Mouse (Mus musculus): ENCODE measurements around the gene Ubxn1.
"Not testable (repeated sequence)": the region's sequence is repeated elsewhere in the genome, so short reads cannot be mapped to it uniquely, and the experiment has no call there.

The Ubxn1 gene

GRCm38 (mm10) chr19:8857689-8858088 is 13.6 kb upstream of the Ubxn1 start:
- no peak for DNase-seq (ENCODE audit: low read depth, low spot score)

DNA sequence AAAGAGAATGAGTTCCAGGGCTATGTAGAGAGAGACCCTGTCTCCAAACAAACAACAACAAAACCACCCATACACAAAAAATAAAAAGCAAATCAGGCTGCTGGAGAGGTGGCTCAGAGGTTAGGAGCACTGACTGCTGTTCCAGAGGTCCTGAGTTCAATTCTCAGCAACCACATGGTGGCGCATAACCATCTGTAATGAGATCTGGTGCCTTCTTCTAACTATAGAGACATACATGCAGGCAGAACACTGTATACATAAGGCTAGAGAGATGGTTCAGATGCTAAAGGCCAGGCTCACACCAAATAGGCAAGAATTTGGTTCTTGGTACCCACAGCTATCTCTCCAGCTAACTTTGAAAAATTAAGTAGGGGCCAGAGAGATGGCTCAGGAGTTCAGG is 12.3 kb upstream of the Ubxn1 start:
- no peak for DNase-seq (ENCODE audit: low read depth, low spot score)

DNA sequence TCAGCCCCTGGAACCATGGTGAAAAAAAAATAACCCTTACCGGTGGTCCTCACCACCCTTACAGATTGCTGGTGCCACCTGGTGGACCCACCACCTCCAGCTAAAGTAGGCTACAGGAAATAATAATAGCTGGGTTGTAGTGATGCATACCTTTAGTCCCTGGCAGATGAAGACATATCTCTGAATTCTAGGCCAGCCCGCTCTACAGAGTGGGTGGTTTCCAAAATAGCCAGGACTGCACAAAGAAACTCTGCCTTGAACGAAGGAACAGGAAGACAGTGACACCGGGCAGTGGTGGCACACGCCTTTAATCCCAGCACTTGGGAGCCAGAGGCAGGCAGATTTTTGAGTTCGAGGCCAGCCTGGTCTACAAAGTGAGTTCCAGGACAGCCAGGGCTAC is 7.0 kb upstream of the Ubxn1 start:
- DNase-seq (ENCODE audit: low read depth, low spot score): no peak

GRCm38 (mm10) chr19:8870381-8870780 is 915 bp upstream of the Ubxn1 start:
- DNase-seq (ENCODE audit: low read depth, low spot score): not testable (repeated sequence)

DNA sequence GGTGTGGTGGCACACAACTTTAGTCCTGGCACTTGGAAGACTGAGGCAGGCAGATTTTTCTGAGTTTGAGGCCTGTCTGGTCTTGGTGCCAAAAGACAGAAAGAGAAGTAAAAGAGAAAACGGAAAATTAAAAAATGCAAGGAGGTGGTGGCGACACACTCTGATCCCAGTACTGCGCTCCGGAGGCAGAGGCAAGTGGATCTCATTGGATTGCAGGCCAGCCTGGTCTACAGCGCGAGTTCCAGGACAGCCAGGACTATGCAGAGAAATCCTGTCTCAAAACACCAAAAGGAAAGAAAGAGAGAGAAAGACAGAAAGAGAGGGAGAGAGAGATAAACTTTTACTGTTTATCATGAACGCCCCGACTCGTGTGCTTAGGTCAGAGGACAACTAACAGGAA is 458 bp upstream of the Ubxn1 start:
- no peak for DNase-seq (ENCODE audit: low read depth, low spot score)

DNA sequence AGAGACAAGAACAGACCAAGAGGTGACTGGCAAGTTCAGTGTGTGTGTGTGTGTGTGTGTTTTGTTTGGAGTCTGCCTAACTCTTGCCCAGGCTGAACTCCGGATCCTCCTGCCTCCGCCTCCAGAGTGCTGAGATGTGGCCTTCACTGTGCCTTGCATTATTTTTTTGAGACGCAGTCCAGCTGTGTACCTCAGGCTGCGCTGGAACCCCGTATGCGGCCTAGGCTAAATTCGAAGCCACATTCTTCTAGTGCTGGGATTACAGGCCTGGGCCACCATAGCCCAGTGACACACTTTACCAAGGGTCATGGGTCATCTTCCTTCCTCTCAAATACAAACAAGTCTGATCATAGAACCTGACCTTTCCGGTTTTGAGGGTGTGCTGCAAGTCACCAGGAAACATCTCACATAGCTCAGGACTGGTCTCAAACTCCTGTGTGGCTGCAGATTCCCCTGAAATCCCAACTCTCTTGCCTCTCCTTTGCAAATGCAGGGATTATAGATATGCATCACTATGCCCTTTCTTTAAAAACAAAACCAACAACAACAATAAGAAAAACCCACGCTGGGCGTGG is 1.1 kb downstream of the Ubxn1 start:
- DNase-seq (ENCODE audit: low read depth, low spot score): no peak

DNA sequence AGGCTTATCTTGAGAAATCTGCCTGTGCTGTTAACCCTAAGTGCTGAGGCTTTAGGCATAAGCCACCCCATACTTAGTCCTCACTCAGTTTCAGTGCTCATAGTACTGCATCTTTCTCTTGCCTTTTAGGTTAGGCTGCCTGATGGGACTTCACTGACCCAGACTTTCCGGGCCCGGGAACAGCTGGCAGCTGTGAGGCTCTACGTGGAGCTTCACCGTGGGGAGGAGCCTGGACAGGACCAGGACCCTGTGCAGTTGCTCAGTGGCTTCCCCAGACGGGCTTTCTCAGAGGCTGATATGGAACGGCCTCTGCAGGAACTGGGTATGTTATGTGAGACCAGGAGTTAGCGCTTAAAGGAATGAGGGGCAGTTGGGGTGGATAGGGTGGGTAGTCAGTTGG is 3.7 kb downstream of the Ubxn1 start:
- DNase-seq (ENCODE audit: low read depth, low spot score): no peak

DNA sequence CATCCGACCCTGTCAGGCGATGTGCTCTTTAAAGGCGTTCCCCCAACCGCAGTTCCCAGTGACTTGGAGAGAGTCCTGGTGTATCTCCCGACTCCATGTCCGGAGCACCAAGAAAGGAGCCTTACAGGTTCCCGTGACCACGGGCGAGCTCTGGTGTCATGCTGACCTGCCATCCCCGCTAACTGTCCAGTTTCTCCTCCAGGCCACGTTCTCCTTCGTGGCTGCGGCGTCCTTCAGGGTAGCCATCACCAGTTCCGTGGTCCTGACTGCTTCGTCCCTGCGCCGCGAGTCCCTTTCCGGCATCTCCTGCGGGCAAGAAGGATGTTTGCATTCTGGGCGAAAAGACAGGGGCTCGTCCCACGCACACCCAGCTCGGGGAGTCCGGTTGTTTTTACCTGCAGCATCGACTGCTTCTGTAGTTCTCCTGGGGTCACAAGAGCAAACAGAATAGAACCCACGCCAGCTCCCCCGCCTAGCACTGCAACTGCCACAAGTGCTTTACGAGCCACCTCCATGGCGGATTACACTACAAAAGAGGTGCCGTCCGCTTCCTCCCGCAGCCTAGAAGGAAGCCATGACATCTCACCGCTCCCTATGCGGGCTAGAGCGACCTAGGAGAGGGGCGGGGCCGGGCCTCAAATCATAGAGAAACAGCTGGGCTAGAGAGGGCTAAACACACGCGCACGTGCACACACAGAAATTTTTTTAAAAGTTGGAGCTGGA is 9.2 kb downstream of the Ubxn1 start, which contains the start of gene Uqcc3:
TSS of gene Uqcc3 (minus strand) at position 613 of the 723 bp plus-strand sequence.
- DNase-seq (ENCODE audit: low read depth, low spot score): peak; percentile 70

DNA sequence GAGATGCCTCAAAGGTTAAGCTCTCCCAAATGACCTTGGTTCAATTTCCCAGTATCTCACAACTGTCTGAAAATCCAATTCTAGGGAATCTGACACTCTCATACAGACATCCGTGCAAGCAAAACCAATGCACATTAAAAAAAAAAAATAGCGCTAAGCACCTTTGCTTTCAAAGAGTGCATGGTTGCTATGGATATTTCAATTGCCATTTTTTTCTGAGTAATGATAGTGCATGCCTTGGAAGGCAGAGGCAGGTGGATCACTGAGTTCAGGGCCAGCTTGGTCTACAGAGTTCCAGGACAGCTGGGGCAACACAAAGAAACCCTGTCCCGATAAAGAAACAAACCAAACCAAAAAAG is 9.7 kb downstream of the Ubxn1 start:
- no peak for DNase-seq (ENCODE audit: low read depth, low spot score)

- DNase-seq (ENCODE audit: low read depth, low spot score): no peak
These were observed 12.3 kb downstream of the Ubxn1 start, which contains the start of the genes Lbhd1 and Gm49403 for GRCm38 (mm10) chr19:8883616-8884015. Lbhd1 (plus strand) TSS chr19:8883732. Gm49403 (plus strand) TSS chr19:8883930.

- no peak for DNase-seq (ENCODE audit: low read depth, low spot score)
These were observed 15.8 kb downstream of the Ubxn1 start for GRCm38 (mm10) chr19:8886916-8887584.

DNA sequence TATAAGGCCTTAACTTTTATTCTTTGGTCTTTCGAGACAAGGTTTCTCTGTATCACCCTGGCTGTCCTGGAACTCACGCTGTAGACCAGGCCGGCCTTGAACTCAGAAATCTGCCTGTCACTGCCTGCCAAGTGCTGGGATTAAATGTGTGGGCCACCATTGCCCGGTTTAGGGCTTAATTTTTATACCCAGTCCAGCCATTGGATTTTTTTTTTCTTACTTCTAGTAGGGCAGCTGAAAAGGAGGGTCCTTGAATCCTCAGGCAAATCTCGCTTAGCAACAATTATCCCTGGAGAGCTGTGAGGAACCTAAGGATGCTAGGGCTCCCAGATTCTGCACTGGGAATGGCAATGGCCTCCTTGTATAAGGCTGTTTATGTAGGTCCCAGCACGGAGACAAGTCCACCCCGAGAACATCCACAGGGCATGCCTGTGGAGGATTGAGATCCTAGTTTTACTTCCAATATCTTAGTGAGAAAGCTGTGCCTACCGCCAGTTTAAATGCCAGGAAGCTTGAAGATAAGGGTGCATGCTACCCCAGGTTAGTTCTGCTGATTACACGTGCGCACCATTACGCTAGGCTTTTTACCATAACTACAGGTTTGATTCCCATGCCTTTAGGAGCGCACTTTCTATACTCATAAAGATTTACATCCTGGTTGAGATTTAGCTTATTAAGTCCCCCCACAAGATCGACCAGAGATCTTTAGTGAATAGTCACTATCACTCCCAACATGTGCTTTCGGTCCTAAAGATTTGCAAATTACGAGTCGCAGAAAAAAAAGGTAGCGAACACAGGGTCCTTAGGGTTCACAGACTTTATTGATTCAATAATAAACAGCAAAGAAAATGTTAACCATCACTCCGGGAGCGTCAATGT is 16.5 kb downstream of the Ubxn1 start:
- no peak for DNase-seq (ENCODE audit: low read depth, low spot score)

DNA sequence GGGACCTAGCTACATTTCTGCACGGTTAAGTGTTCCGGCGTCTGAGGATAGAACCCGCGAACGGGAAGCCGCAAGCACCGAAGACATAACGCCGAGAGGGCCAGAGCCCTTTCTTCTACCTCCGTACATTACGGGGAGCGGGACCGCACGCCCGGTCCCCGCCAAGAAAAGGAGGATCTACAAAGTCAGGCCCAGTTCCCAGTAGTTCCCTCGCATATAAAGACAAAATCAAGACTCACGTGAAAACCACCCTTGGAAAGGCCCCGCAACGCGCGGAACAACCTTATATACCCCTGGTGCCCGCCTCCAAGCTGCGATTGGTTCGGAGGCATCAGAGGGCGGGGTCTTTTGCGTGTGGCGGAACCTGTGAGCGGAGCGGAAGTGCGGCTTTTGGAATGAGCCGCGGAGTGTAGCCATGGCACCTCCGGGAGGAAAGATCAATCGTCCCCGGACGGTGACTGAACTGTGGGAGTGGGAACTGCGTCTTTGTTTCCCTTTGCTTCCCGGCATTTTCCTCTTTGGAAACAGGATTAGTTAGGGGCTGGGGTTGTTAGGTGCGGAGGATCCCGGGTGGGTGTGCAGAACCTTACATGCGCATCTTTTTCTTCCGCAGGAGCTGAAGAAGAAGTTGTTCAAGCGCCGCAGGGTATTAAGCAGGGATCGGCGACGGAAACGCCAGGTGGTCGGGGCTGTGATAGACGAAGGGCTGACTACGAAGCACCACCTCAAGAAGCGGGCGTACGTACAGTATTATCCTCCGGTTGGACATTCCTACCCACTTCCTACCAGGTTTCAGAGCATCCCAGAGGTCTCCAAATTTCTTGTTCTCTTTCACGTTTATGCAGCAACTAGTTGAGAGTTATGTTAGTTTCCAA is 17.5 kb downstream of the Ubxn1 start, which contains the start of the genes 1810009A15Rik and Gm49416:
TSS of gene 1810009A15Rik (plus strand) at position 343 of the 875 bp plus-strand sequence.
TSS of gene Gm49416 (plus strand) at position 416 of the 875 bp plus-strand sequence.
- peak; percentile 95 for DNase-seq (ENCODE audit: low read depth, low spot score)

DNA sequence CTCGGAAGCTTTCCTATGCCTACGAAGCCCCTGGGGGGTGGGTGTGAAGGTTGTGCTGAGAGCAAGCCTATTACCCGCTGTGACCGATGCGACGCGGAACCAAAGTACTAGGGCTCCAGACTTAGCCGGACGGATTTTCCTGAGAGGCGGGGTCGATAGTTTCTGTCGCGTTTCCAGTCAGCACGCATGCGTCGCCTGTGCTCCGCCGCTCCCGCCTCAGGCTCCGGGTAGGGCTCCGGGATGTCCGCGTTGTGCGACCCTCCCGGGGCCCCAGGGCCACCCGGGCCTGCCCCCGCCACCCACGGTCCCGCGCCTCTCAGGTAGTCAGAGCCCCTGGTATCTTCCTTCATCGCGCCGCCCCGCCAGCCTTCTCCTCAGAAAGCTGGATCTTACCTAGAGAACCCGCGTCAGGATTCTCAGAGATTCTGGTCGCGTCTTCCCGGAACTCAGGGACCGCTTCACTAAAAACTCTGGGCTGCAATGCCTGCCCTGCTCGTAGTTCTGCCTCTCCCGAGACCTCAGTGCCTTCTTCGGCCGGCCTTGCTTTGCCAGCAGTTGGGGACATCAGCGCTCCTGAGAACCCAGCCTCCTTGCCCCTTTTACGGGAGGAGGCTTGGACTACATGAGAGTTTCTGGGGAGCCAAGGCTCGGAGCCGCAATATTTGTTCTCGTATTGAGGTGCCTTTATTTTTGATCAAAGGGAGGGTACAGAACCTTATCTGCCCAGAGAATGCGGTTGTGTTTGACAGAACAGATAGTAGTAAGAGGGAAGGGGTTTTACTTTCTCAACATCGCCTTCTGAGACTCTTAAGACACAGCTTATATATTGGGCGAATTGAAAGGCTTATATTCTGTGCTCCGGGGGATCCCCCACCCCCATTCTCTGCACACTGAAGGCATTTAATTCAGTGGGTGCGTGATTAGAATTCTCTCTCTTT is 21.8 kb downstream of the Ubxn1 start, which contains the start of gene Ints5:
TSS of gene Ints5 (plus strand) at position 177 of the 938 bp plus-strand sequence.
- DNase-seq (ENCODE audit: low read depth, low spot score): peak; percentile 75

GRCm38 (mm10) chr19:8895397-8895960 is 24.2 kb downstream of the Ubxn1 start:
- no peak for DNase-seq (ENCODE audit: low read depth, low spot score)

- not testable (repeated sequence) for DNase-seq (ENCODE audit: low read depth, low spot score)
These were observed 24.9 kb downstream of the Ubxn1 start for GRCm38 (mm10) chr19:8896231-8896630.

- not testable (repeated sequence) for DNase-seq (ENCODE audit: low read depth, low spot score)
These were observed 26.0 kb downstream of the Ubxn1 start for GRCm38 (mm10) chr19:8897211-8897864.

GRCm38 (mm10) chr19:8897865-8898495 is 26.7 kb downstream of the Ubxn1 start, which contains the start of gene Ganab:
Ganab (plus strand) TSS chr19:8898071.
- peak; percentile 93 for DNase-seq (ENCODE audit: low read depth, low spot score)

Measured in embryo, embryonic 11.5 days (tissue).